ENCODE assay signal across 10 mouse cellular contexts in genomic region chr3:67514801-67515273, GRCm38 (mm10). TPM values are rescaled to one million over a fixed set of nuclear protein-coding genes. Genes with fewer than 3 reads are reported as not detected.
DNase-seq lines count a peak whose midpoint lies in the region; ATAC-seq and TF ChIP-seq lines count a peak whose summit lies in the region.
"Had no signal": no experiment of that assay in that cellular context is flagged by ENCODE, and none has a peak within 500 bp of the region (broad histone marks: within the 10 kb centered on the region; RNA-seq: fewer than 3 reads in every experiment).

No protein-coding gene starts in this region.

- H3K4me1 ChIP-seq in hindbrain, embryonic 12.5 days = peaks cover 10% of the 10 kb centered on the region
- no peaks in the 10 kb centered on the region; the same call in none of the 2 replicates for H3K4me1 ChIP-seq in liver, embryonic 16.5 days (ENCODE audit: control insufficient read depth, low read depth, low read length)
- H3K4me1 ChIP-seq in olfactory bulb, adult 2 months (ENCODE audit: control insufficient read depth, insufficient read depth, low read length) = peaks cover 7% of the 10 kb centered on the region

- H3K4me3 ChIP-seq in hindbrain, embryonic 12.5 days = peak overlapping the region; percentile 59
- peak overlapping the region; percentile 57 for H3K4me3 ChIP-seq in liver, embryonic 16.5 days (ENCODE audit: low read depth, low read length)
- peak overlapping the region; percentile 47 for H3K4me3 ChIP-seq in olfactory bulb, adult 2 months (ENCODE audit: insufficient read depth, low read depth, low read length)

- H3K27me3 ChIP-seq in hindbrain, embryonic 12.5 days = peaks cover 50% of the 10 kb centered on the region
- peaks cover 31% of the 10 kb centered on the region for H3K27me3 ChIP-seq in liver, embryonic 16.5 days (ENCODE audit: control insufficient read depth, insufficient read depth, low read depth, low read length)

- no peaks in the 10 kb centered on the region for H3K36me3 ChIP-seq in hindbrain, embryonic 12.5 days
- no peaks in the 10 kb centered on the region for H3K36me3 ChIP-seq in liver, embryonic 16.5 days (ENCODE audit: control insufficient read depth, insufficient read depth)

- peak; percentile 43; the same call in 1 of the 2 replicates for ATAC-seq in hindbrain, embryonic 12.5 days (ENCODE audit: low FRiP score)
- no peak for ATAC-seq in liver, embryonic 16.5 days (ENCODE audit: low read depth)

- no peaks in the 10 kb centered on the region for H3K9me3 ChIP-seq in hindbrain, embryonic 12.5 days (replicated peaks)
- H3K9me3 ChIP-seq in liver, embryonic 16.5 days (replicated peaks; ENCODE audit: control insufficient read depth, low read length) = no peaks in the 10 kb centered on the region

- peak overlapping the region; percentile 100 for H3K4me2 ChIP-seq in hindbrain, embryonic 12.5 days (replicated peaks)
- peak overlapping the region; percentile 80 for H3K4me2 ChIP-seq in liver, embryonic 16.5 days (ENCODE audit: low read depth, low read length)

- H3K9ac ChIP-seq in hindbrain, embryonic 12.5 days = peak overlapping the region; percentile 67
- H3K9ac ChIP-seq in liver, embryonic 16.5 days (ENCODE audit: low read depth, low read length) = peak overlapping the region; percentile 37

- H3K27ac ChIP-seq in hindbrain, embryonic 12.5 days = no peak overlapping the region
- H3K27ac ChIP-seq in liver, embryonic 16.5 days (ENCODE audit: low read length) = no peak overlapping the region
- H3K27ac ChIP-seq in olfactory bulb, adult 2 months (ENCODE audit: insufficient read depth, low read depth, low read length) = no peak overlapping the region

- TF ChIP-seq CTCF in olfactory bulb, adult 2 months (IDR thresholded peaks at IDR 0.05; ENCODE audit: insufficient read depth, low read depth, low read length) = no peak

- DNase-seq in adrenal gland, adult 2 months = peak; percentile 28
- DNase-seq in adrenal gland, adult 18-20 months (ENCODE audit: low spot score in 2 of 2) = no peak
- peak; percentile 11 to 16 for DNase-seq in spleen, postnatal 36 days (ENCODE audit: low spot score in 2 of 2)
- no peak for DNase-seq in spleen, adult 18-20 months
- no peak for DNase-seq in adrenal gland, postnatal 4 days (ENCODE audit: low spot score in 2 of 2)

- WGBS in hindbrain, embryonic 12.5 days = 7% methylated on average over 40 of the region's 40 CpGs
- WGBS in liver, embryonic 16.5 days (ENCODE audit: insufficient replicate concordance) = 5% methylated on average over 40 of the region's 40 CpGs
- WGBS in olfactory bulb, adult 2 months = 4% methylated on average over 40 of the region's 40 CpGs

- no peak for TF ChIP-seq POLR2A in olfactory bulb, adult 2 months (IDR thresholded peaks at IDR 0.05; ENCODE audit: insufficient read depth, low read depth, low read length)

RNA-seq across cellular contexts. Expression of gene Rarres1, which starts 0.5 kb away (rescaled TPM):
- total RNA-seq in adrenal gland, adult 2 months (2021) = under 1 TPM; 0.20 to 0.93 TPM
- polyA plus RNA-seq in adrenal gland, adult 2 months (2012; rRNA removed) = 2.1 and 5.4 TPM in 2 replicates
- total RNA-seq in adrenal gland, adult 18-20 months (2021) = under 1 TPM; 0.23 to 0.83 TPM
- polyA plus RNA-seq in hindbrain, embryonic 12.5 days (2016; fragmentation: Nextera tagmentation; extraction: Ambion mirVana) = 1.3 and 1.6 TPM in 2 replicates
- polyA plus RNA-seq in liver, embryonic 16.5 days (2015; fragmentation: Nextera tagmentation; extraction: Ambion mirVana) = 3.7 and 4.3 TPM in 2 replicates
- polyA plus RNA-seq in olfactory bulb, adult 2 months (2012; ENCODE audit: insufficient read depth, insufficient read length, low replicate concordance, missing spikeins) = not detected in 2 replicates
- 1 to 10 TPM in 1 of 2 experiments, under 1 TPM in 1; 0.81 to 1.3 TPM for total RNA-seq in adrenal gland, postnatal 4 days (2021)
- total RNA-seq: common myeloid progenitor, adult 5-6 weeks; neutrophil, adult 5-6 weeks had no signal

RNA-seq across cellular contexts. Expression of gene Lxn, which starts 51.1 kb away (rescaled TPM):
- 10 to 100 TPM in 1 of 2 experiments, 1 to 10 TPM in 1; 7.3 to 16.3 TPM for total RNA-seq in adrenal gland, adult 2 months (2021)
- 52.1 and 66.8 TPM in 2 replicates for polyA plus RNA-seq in adrenal gland, adult 2 months (2012; rRNA removed)
- 10 to 100 TPM in 1 of 2 experiments, 1 to 10 TPM in 1; 6.9 to 10.4 TPM for total RNA-seq in adrenal gland, adult 18-20 months (2021)
- polyA plus RNA-seq in hindbrain, embryonic 12.5 days (2016; fragmentation: Nextera tagmentation; extraction: Ambion mirVana) = 125 and 139 TPM in 2 replicates
- 9.9 and 11.3 TPM in 2 replicates for polyA plus RNA-seq in liver, embryonic 16.5 days (2015; fragmentation: Nextera tagmentation; extraction: Ambion mirVana)
- polyA plus RNA-seq in olfactory bulb, adult 2 months (2012; ENCODE audit: insufficient read depth, insufficient read length, low replicate concordance, missing spikeins) = not detected in 2 replicates
- 10 to 100 TPM; 29.1 to 39.4 TPM for total RNA-seq in adrenal gland, postnatal 4 days (2021)

Comparison
In these comparisons a context has a peak if more than half of its experiments do, and no peak if none do; other contexts are left out.
1. DNase-seq: peak in adrenal gland, adult 2 months (single experiment) and spleen, postnatal 36 days (2 of 2); none in adrenal gland, adult 18-20 months (0 of 2), spleen, adult 18-20 months (0 of 2) and adrenal gland, postnatal 4 days (0 of 2).
2. RNA of gene Lxn, which starts 51.1 kb away (polyA plus RNA-seq): 125 to 139 TPM in hindbrain, embryonic 12.5 days, 52.1 to 66.8 TPM in adrenal gland, adult 2 months and 9.9 to 11.3 TPM in liver, embryonic 16.5 days; not detected in olfactory bulb, adult 2 months; every median in the first group is over 10 times any median in the second.
3. Peak in every context shown above with its lines, with median percentiles within 50 percentile points of each other: H3K4me3 ChIP-seq.